Mouse (Mus musculus) myocyte (in vitro differentiated cells): ENCODE data around the gene Bcl2a1b. TPM values are rescaled to one million over a fixed set of nuclear protein-coding genes. Genes with fewer than 3 reads are reported as not detected.
"Not testable (repeated sequence)": the region's sequence is repeated elsewhere in the genome, so short reads cannot be mapped to it uniquely, and the experiment has no call there.

Experiments used
- H3K27me3 ChIP-seq: one replicate; pipeline ENCODE4 v1.6.1; 2011; ENCODE audit not compliant: control insufficient read depth, insufficient read depth, insufficient read length
- H3K36me3 ChIP-seq: one replicate; pipeline ENCODE4 v1.6.1; 2011; ENCODE audit not compliant: control insufficient read depth, insufficient read depth
- H3K4me2 ChIP-seq: one replicate; pipeline ENCODE4 v1.6.1; 2011; ENCODE audit warnings: low read depth, control low read depth
- H3K4me3 ChIP-seq: one replicate; pipeline ENCODE4 v1.5.1; 2011; ENCODE audit warnings: mild to moderate bottlenecking, control low read depth, moderate library complexity
- H3K79me2 ChIP-seq: one replicate; pipeline ENCODE4 v1.6.1; 2011; ENCODE audit not compliant: control insufficient read depth, insufficient read depth
- H3ac ChIP-seq: one replicate; pipeline ENCODE4 v1.6.1; 2011; ENCODE audit not compliant: control insufficient read depth, insufficient read length
- polyA plus RNA-seq: library from polyadenylated mRNA; unstranded; fragments of >200 nt; fragmentation: generic; extraction: Trizol; gene quantifications from one replicate; pipeline ENCODE4 v1.2.1, GENCODE M21; 2012; ENCODE audit warnings: missing spikeins

Bcl2a1b gene
- not detected for polyA plus RNA-seq

- H3K79me2 ChIP-seq, H3K4me3 ChIP-seq, H3K36me3 ChIP-seq, H3K4me2 ChIP-seq, H3K27me3 ChIP-seq, H3ac ChIP-seq: not testable (repeated sequence)
These were observed at the start of gene Bcl2a1b, which contains the start of gene Gm29094 for GRCm38 (mm10) chr9:89198969-89199416. Gene Bcl2a1b, plus strand, starts transcription at chr9:89199209. Gene Gm29094, plus strand, starts transcription at chr9:89199379.

DNA sequence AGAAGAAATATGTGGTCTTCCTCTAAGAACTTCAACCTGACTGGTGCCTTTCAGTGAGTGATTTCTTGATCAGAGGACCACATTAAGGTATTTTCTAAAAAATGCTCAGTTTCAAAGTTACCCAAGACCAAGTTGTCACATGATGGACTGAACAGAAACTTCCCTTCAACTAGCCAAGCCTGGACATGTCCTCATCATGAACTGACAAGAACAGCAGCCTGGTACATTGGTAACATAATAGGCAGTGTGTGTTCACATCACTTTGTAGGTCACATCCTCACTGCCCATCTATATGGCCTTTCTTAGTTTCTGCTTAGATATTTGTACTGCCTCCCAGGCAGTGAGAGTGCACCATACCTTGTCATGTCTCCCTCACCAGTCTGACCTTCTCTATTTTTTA, 26.5 kb upstream of the Bcl2a1b start:
- H3K36me3 ChIP-seq, H3ac ChIP-seq, H3K4me2 ChIP-seq, H3K79me2 ChIP-seq, H3K4me3 ChIP-seq, H3K27me3 ChIP-seq: not testable (repeated sequence)

GRCm38 (mm10) chr9:89178833-89179232, 20.2 kb upstream of the Bcl2a1b start:
- H3K4me3 ChIP-seq, H3K4me2 ChIP-seq, H3K79me2 ChIP-seq, H3K36me3 ChIP-seq, H3ac ChIP-seq, H3K27me3 ChIP-seq: not testable (repeated sequence)

- H3K27me3 ChIP-seq, H3ac ChIP-seq, H3K4me2 ChIP-seq, H3K4me3 ChIP-seq, H3K79me2 ChIP-seq, H3K36me3 ChIP-seq: not testable (repeated sequence)
These were observed 19.5 kb upstream of the Bcl2a1b start for GRCm38 (mm10) chr9:89179469-89179868.

DNA sequence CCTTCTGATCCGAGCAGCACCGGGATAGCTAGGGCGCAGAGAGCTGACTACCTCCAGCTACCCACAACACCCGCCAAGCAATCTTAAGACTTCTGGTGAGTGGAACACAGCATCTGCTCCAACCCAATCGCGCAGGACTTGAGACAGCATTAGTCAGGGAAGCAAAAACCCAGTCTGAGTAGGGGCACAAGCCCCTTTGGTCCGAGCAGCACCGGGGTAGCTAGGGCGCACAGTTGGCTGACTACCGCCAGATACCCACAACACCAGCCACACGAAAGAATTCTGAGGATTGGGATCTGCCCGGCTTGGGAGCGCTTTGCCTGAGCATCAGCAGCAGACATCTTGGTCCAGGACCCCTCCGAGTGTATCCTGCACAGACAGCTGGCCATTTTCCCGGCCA, 12.0 kb upstream of the Bcl2a1b start:
- H3K4me3 ChIP-seq, H3ac ChIP-seq, H3K36me3 ChIP-seq, H3K79me2 ChIP-seq, H3K27me3 ChIP-seq, H3K4me2 ChIP-seq: not testable (repeated sequence)

- H3K4me3 ChIP-seq, H3ac ChIP-seq, H3K4me2 ChIP-seq, H3K79me2 ChIP-seq, H3K27me3 ChIP-seq, H3K36me3 ChIP-seq: not testable (repeated sequence)
These were observed 3.5 kb upstream of the Bcl2a1b start for GRCm38 (mm10) chr9:89195483-89195882.

DNA sequence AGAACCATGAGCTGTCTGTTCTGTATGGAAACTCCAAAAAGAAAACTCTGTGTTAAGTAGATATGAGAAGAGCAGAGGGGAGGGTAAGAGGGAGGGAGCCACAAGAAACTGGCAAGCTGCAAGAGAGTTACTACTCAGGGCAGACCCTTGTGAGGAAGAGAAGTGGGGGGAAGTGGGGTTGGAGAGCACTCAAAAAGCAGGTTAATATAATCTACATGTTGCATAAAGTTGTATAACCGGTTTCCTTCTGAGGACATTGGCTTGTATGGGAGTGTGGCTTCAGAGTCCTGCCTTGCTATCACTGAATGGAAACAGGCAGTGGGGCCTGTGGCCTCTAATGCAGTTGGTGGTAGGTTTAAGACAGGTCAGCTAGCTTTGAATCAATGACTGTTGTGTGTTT, 1.5 kb upstream of the Bcl2a1b start:
- H3K4me2 ChIP-seq, H3K79me2 ChIP-seq, H3K36me3 ChIP-seq, H3ac ChIP-seq, H3K4me3 ChIP-seq, H3K27me3 ChIP-seq: not testable (repeated sequence)

- H3K4me3 ChIP-seq, H3K4me2 ChIP-seq, H3K27me3 ChIP-seq, H3K79me2 ChIP-seq, H3K36me3 ChIP-seq, H3ac ChIP-seq: not testable (repeated sequence)
These were observed 660 bp upstream of the Bcl2a1b start for GRCm38 (mm10) chr9:89198349-89198748.

DNA sequence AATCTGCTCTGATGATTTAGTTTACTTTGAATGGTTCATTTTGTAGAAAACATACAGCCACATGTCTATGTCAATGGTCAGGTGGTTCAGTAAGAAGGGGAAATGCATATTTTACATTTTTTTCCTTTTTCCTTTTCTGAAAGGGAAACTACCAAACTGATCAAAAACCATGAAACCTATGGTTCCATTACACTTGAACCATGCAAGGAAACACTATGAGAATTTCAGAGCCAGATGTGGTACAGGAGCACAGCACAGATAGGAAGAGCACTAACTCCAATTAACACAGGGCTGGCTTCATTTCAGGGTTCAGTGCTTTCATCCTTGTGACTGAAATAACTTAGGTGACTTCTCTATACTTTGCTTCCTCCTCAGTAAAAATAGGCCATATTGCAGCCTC, 3.2 kb downstream of the Bcl2a1b start:
- not testable (repeated sequence) for H3K4me2 ChIP-seq, H3K79me2 ChIP-seq, H3ac ChIP-seq, H3K4me3 ChIP-seq, H3K36me3 ChIP-seq, H3K27me3 ChIP-seq

DNA sequence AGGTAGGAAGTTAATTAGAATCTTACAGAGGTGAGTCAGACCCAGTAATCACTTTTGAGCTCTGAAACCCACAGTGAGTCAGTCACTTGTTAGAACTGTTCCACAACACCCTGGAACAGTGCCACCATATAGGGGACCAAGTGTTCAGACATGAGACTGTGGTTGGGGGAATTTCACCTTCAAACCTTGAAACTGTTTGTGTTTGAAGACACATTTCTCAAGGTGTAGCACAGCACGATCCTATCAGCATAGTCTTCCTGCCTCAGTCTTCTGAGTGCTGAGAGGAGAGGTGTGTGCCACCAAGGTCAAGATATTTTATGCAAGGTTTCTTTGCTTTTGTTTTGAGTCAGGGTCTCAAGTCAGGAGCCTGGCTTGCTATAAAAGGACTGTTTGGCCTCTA, 9.9 kb downstream of the Bcl2a1b start:
- H3K79me2 ChIP-seq, H3K36me3 ChIP-seq, H3ac ChIP-seq, H3K4me2 ChIP-seq, H3K4me3 ChIP-seq, H3K27me3 ChIP-seq: not testable (repeated sequence)

DNA sequence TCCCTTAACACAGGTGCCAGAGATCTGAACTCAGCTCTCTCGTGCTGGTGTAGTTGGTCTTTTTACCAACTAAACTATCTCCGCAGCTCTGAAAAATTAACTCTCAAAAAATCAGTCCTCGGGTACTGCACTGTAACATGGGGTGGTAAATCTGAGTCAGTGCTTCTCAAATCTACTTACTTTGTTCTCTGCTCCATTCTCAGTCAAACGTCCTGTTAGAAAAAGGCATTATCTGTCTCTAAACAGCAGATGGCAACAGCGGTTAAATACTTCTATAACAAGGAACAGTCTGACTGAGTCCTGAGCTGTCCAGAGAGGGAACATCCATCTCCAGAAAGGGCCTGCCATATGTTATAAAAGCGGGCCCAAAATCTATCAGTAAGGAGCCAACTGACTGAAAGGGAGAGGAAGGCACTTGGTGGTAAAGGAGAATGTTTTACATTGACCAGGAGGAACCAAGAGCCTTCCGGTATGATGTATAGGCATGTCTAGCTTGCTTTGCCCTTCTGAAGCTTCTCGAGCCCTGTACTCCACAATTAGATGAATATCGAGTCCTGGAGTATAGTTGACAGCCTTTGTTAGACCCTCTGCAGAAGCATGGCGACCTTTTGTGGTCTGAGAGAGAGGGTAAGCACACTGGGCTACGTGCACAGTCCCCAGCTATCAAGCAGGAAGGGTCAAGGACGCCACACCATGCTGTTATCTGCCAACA, 11.5 kb downstream of the Bcl2a1b start, which contains the start of gene Mthfs:
TSS of gene Mthfs (plus strand) at position 324 of the 712 bp plus-strand sequence.
- Histone ChIP-seq H3K4me3 (peak within 1 kb of the TSS; percentile 23), H3K4me2 (peak within 1 kb of the TSS; percentile 74)
- not testable (repeated sequence) for H3K27me3 ChIP-seq, H3K79me2 ChIP-seq, H3ac ChIP-seq, H3K36me3 ChIP-seq

DNA sequence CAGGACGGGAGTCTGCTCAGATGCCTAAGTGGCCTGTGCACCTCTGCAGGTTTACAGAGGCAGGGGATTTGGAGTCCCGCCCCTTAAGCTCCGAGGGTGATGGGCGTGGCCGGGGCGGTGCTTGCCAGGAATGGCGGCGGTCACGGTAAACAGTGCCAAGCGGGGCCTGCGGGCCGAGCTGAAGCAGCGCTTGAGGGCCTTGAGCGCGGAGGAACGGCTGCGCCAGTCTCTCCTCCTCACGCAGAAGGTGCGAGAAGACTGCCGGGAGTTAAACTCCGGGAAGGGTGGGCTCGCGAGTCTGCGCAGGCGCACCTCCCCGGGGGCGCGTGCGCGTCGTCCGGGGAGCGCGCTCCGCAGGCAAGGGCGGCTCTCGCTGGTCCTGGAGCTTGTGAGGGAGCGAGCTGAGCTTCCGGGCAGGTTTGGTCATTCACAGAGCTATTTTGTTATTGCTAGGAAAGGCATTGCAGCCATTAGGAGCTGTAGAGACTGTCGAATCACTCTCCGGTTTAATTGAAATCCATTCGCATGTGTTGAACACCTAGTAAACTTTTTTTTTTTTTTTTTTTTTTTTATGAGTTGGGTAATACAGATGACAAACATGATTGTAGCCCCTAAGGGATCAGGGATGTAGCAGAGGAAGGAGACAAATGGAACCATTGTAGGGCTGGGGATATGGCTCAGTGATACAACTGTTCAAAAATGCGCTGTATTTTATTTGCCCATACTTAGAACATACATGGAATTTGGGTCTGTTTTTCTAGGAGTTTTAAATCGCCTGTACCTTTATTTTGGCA, 12.3 kb downstream of the Bcl2a1b start:
- peak overlapping the region; percentile 23 for H3K4me3 ChIP-seq
- H3K27me3 ChIP-seq, H3K79me2 ChIP-seq, H3K36me3 ChIP-seq, H3ac ChIP-seq: not testable (repeated sequence)
- peak overlapping the region; percentile 74 for H3K4me2 ChIP-seq

GRCm38 (mm10) chr9:89212428-89212827, 13.4 kb downstream of the Bcl2a1b start:
- H3K27me3 ChIP-seq, H3K79me2 ChIP-seq, H3K36me3 ChIP-seq, H3ac ChIP-seq, H3K4me2 ChIP-seq, H3K4me3 ChIP-seq: not testable (repeated sequence)
